Mouse (Mus musculus): ENCODE data around the gene Arel1. TPM values are rescaled to one million over a fixed set of nuclear protein-coding genes. Genes with fewer than 3 reads are reported as not detected.

The Arel1 gene
- polyA plus RNA-seq, 1 experiment from 2014 or later = 26.8 TPM

DNA sequence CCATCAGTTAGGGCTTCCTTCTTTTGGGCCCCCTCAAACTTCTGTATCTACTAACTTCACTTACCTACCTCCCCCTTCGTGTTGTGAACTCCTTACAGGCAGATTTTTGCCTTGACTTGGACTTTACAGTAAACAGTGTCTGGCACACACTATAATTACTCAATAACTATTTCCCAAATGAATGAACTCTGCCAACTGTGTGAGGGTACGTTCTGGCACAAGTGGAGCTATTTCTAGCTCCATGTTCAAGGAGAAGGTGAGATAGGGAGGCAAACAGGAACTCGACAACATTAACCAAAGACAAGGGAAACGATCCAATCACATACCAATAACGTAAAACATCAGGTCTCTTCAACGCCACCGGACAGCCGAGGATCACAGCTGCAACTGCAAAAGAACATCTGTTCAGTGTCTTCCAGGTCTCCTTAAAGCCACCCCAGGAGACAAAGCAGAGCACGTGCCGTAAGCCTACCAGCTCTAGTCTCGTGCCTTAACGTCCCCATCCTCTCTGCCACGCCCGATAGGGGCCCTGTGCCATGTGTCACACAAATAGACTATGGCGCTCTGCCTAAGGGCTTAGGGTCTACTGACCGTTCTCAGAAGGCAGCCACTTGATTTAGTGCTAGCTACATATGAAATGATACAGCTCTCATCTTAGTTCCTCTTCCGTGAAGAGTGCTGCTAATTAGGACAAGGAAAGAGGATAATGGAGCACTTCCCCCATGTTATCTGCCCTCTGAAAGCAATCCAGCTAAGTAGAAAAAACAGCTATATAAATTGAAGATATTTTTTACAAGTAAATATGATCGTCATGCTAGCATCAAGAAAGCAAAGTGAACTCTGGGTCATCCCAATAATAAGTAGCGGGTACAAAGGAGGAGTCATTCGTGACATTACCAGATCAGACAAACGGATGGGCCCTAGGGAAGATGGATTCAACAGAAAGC is 27.4 kb downstream of the Arel1 start:
- ATAC-seq (ENCODE audit: insufficient read depth, low FRiP score, low TSS enrichment) = no peak
- no peaks in the 10 kb centered on the region for H3K27me3 ChIP-seq (ENCODE audit: control insufficient read depth, insufficient read depth, low read length)
- WGBS = 91% methylated on average over 21 of the region's 21 CpGs
- H3K9ac ChIP-seq (ENCODE audit: low read length) = no peak overlapping the region
- H3K4me2 ChIP-seq (ENCODE audit: low read depth) = no peak overlapping the region
- no peaks in the 10 kb centered on the region for H3K4me1 ChIP-seq (ENCODE audit: control insufficient read depth, insufficient read depth, low read length)
- no peak overlapping the region for H3K4me3 ChIP-seq (ENCODE audit: low read depth, low read length)
- H3K36me3 ChIP-seq (ENCODE audit: control insufficient read depth, insufficient read depth, low read length) = peaks cover 5% of the 10 kb centered on the region; the same call in 1 of the 2 replicates
- no peak for DNase-seq (ENCODE audit: low spot score)
- no peaks in the 10 kb centered on the region for H3K9me3 ChIP-seq (ENCODE audit: control insufficient read depth, low read length)
- H3K27ac ChIP-seq (ENCODE audit: low read depth, low read length) = no peak overlapping the region

DNA sequence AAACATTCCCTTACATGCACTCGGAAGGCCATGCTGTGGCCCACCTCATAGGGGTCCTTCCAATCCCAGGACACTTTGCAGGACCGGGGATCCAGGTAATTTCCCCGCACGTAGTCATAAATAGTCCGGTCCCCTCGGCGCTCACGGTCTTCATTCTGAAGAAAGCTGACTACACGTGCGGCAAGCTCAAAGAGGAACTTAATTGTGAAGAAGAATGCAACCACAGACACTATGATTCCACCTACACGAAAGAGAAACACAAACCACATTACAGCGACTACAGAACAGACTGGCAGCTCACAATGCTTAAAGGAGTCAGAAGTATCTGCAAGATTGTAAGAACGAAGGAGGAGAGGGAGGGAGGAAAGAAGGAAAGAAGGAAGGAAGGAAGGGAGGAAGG is 29.0 kb downstream of the Arel1 start:
- ATAC-seq (ENCODE audit: insufficient read depth, low FRiP score, low TSS enrichment) (no peak), DNase-seq (ENCODE audit: low spot score) (no peak)
- Histone ChIP-seq H3K4me3 (ENCODE audit: low read depth, low read length) (no peak overlapping the region), H3K9ac (ENCODE audit: low read length) (no peak overlapping the region), H3K4me2 (ENCODE audit: low read depth) (no peak overlapping the region), H3K4me1 (ENCODE audit: control insufficient read depth, insufficient read depth, low read length) (no peaks in the 10 kb centered on the region), H3K27ac (ENCODE audit: low read depth, low read length) (no peak overlapping the region), H3K9me3 (ENCODE audit: control insufficient read depth, low read length) (no peaks in the 10 kb centered on the region), H3K27me3 (ENCODE audit: control insufficient read depth, insufficient read depth, low read length) (no peaks in the 10 kb centered on the region), H3K36me3 (ENCODE audit: control insufficient read depth, insufficient read depth, low read length) (peaks cover 5% of the 10 kb centered on the region; the same call in 1 of the 2 replicates)
- 94% methylated on average over 13 of the region's 13 CpGs for WGBS

DNA sequence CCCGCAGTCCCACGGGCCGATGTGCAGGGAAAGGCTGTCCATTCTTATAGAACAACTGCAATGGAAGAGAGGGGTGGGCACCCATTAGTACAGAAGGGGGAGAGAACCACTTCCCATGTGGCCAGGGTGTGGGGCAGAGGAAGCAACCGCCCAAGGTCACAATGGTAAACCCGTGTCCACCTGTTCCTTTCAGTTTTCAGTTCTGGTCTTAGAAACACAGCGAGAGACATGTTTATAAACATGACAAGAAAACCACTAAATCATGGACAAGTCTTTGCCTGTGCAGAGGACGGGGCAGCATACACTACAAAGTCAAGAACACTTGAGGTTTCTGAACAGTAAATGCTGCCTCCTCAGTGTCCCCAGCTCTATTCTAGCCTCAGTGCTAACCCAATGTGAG is 30.4 kb downstream of the Arel1 start:
- peaks cover 5% of the 10 kb centered on the region; the same call in 1 of the 2 replicates for H3K36me3 ChIP-seq (ENCODE audit: control insufficient read depth, insufficient read depth, low read length)
- no peaks in the 10 kb centered on the region for H3K27me3 ChIP-seq (ENCODE audit: control insufficient read depth, insufficient read depth, low read length)
- ATAC-seq (ENCODE audit: insufficient read depth, low FRiP score, low TSS enrichment) = no peak
- no peak for DNase-seq (ENCODE audit: low spot score)
- no peak overlapping the region for H3K4me3 ChIP-seq (ENCODE audit: low read depth, low read length)
- WGBS = 95% methylated on average over 7 of the region's 7 CpGs
- H3K9me3 ChIP-seq (ENCODE audit: control insufficient read depth, low read length) = no peaks in the 10 kb centered on the region
- no peak overlapping the region for H3K27ac ChIP-seq (ENCODE audit: low read depth, low read length)
- H3K4me2 ChIP-seq (ENCODE audit: low read depth) = no peak overlapping the region
- no peak overlapping the region for H3K9ac ChIP-seq (ENCODE audit: low read length)
- H3K4me1 ChIP-seq (ENCODE audit: control insufficient read depth, insufficient read depth, low read length) = no peaks in the 10 kb centered on the region

DNA sequence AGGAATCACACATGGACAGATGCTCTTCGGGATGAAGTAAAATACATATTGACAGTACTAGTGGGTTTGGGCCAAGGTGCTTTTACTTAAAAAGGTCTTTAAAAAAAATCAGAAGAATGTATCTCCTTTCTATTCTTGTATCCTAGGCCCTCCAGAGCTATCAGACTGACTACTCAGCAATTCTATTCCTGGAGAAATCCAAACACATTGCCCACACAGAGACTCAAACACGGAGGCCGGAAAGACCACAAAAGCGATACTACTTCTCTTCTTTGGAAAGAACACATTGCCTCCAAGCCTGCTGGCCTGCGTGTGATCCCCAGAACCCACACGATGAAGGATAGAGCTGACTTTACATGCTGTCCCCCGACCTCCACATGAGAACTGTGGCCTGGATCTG is 31.6 kb downstream of the Arel1 start:
- WGBS = 91% methylated on average over 7 of the region's 7 CpGs
- H3K27me3 ChIP-seq (ENCODE audit: control insufficient read depth, insufficient read depth, low read length) = no peaks in the 10 kb centered on the region
- no peak overlapping the region for H3K4me2 ChIP-seq (ENCODE audit: low read depth)
- no peaks in the 10 kb centered on the region for H3K4me1 ChIP-seq (ENCODE audit: control insufficient read depth, insufficient read depth, low read length)
- H3K4me3 ChIP-seq (ENCODE audit: low read depth, low read length) = no peak overlapping the region
- no peak overlapping the region for H3K9ac ChIP-seq (ENCODE audit: low read length)
- no peaks in the 10 kb centered on the region for H3K9me3 ChIP-seq (ENCODE audit: control insufficient read depth, low read length)
- H3K36me3 ChIP-seq (ENCODE audit: control insufficient read depth, insufficient read depth, low read length) = peaks cover 7% of the 10 kb centered on the region; the same call in 1 of the 2 replicates
- DNase-seq (ENCODE audit: low spot score) (no peak), ATAC-seq (ENCODE audit: insufficient read depth, low FRiP score, low TSS enrichment) (no peak)
- H3K27ac ChIP-seq (ENCODE audit: low read depth, low read length) = no peak overlapping the region

DNA sequence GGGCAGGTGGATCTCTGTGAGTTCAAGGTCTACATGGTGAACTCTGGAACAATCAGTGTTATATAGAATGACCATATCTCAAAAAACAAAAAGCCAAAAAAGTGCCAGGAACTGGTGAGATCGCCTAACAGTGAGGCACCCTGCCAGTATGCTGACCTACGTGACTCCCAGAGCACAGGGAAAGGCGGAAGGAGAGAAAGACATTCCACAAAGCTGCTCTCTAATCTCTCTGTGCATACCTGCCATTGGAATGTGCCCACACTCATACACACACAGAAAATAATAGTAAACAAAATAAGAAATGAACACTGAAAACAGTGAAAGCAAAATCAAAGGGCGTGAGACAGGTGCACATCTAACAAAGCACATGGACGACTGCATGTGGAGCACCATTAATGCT is 35.4 kb downstream of the Arel1 start:
- Histone ChIP-seq H3K4me1 (ENCODE audit: control insufficient read depth, insufficient read depth, low read length) (no peaks in the 10 kb centered on the region), H3K4me3 (ENCODE audit: low read depth, low read length) (no peak overlapping the region), H3K9me3 (ENCODE audit: control insufficient read depth, low read length) (no peaks in the 10 kb centered on the region), H3K27me3 (ENCODE audit: control insufficient read depth, insufficient read depth, low read length) (no peaks in the 10 kb centered on the region), H3K4me2 (ENCODE audit: low read depth) (no peak overlapping the region), H3K9ac (ENCODE audit: low read length) (no peak overlapping the region), H3K36me3 (ENCODE audit: control insufficient read depth, insufficient read depth, low read length) (peaks cover 4% of the 10 kb centered on the region; the same call in 1 of the 2 replicates), H3K27ac (ENCODE audit: low read depth, low read length) (no peak overlapping the region)
- 90% methylated on average over 5 of the region's 5 CpGs for WGBS
- DNase-seq (ENCODE audit: low spot score) (no peak), ATAC-seq (ENCODE audit: insufficient read depth, low FRiP score, low TSS enrichment) (no peak)

DNA sequence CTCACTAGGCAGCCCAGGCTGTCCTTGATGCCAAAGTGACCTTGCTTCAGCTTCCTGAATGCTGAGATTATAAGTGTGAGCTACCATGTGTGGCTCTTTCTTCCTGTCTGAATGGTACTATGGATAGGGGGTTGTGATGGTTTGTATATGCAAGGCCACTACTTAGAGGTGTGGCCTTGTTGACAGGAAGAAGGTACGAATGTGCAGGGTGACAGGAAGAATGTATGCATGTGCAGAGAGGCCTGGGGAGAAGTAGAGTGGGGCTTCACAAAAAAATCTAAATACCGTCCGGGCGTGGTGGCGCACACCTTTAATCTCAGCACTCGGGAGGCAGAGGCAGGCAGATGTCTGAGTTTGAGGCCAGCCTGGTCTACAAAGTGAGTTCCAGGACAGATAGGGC is 38.5 kb downstream of the Arel1 start:
- no peak overlapping the region for H3K27ac ChIP-seq (ENCODE audit: low read depth, low read length)
- H3K27me3 ChIP-seq (ENCODE audit: control insufficient read depth, insufficient read depth, low read length) = no peaks in the 10 kb centered on the region
- ATAC-seq (ENCODE audit: insufficient read depth, low FRiP score, low TSS enrichment) (no peak), DNase-seq (ENCODE audit: low spot score) (no peak)
- H3K9me3 ChIP-seq (ENCODE audit: control insufficient read depth, low read length) = no peaks in the 10 kb centered on the region
- H3K4me2 ChIP-seq (ENCODE audit: low read depth) = no peak overlapping the region
- WGBS = 96% methylated on average over 6 of the region's 6 CpGs
- no peak overlapping the region for H3K9ac ChIP-seq (ENCODE audit: low read length)
- H3K4me1 ChIP-seq (ENCODE audit: control insufficient read depth, insufficient read depth, low read length) = no peaks in the 10 kb centered on the region
- H3K36me3 ChIP-seq (ENCODE audit: control insufficient read depth, insufficient read depth, low read length) = peaks cover 2% of the 10 kb centered on the region
- no peak overlapping the region for H3K4me3 ChIP-seq (ENCODE audit: low read depth, low read length)

DNA sequence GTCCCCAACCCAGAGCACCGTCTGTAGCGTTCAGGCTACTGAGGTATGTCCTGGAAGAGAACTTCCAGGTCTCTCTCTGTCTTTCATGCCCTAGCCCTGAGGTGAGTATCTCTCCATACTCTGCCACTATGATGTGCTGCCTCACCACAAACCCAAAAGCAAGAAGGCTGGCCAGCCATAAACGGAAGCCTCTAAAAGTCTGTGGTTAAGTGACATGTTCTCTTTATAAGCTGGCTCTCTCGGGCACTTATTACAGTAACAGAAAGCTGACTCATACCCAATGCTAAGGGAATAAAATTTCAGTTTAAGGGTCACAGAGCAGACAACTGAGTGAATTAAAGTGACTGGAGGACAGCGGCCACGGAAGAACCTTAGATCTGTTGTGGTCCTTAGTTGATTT is 44.2 kb downstream of the Arel1 start:
- no peaks in the 10 kb centered on the region for H3K4me1 ChIP-seq (ENCODE audit: control insufficient read depth, insufficient read depth, low read length)
- H3K36me3 ChIP-seq (ENCODE audit: control insufficient read depth, insufficient read depth, low read length) = no peaks in the 10 kb centered on the region; the same call in 1 of the 2 replicates
- H3K4me2 ChIP-seq (ENCODE audit: low read depth) = no peak overlapping the region
- H3K9ac ChIP-seq (ENCODE audit: low read length) = no peak overlapping the region
- no peaks in the 10 kb centered on the region for H3K27me3 ChIP-seq (ENCODE audit: control insufficient read depth, insufficient read depth, low read length)
- H3K4me3 ChIP-seq (ENCODE audit: low read depth, low read length) = no peak overlapping the region
- no peak for DNase-seq (ENCODE audit: low spot score)
- H3K9me3 ChIP-seq (ENCODE audit: control insufficient read depth, low read length) = no peaks in the 10 kb centered on the region
- H3K27ac ChIP-seq (ENCODE audit: low read depth, low read length) = no peak overlapping the region
- no peak for ATAC-seq (ENCODE audit: insufficient read depth, low FRiP score, low TSS enrichment)
- WGBS = 95% methylated on average over 6 of the region's 6 CpGs

DNA sequence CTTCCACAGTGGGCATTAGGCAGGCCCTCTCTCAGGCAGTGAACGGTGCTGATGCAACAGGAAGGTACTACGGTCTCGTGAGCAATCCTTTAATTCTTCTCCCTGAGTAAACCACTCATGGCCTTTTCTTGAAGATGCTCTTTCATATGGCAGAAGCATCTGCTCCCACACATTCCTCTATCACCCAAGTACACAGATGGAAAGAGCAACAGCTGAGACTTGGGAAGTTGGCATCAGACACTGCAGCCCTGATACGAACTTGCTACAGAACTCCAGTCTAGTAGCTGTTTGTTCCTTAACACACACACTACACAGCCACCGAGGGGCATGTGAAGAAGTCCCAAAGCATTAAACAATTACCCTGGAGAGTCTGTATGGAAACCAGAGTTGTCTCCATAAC is 46.4 kb downstream of the Arel1 start:
- DNase-seq (ENCODE audit: low spot score) (peak; percentile 5), ATAC-seq (ENCODE audit: insufficient read depth, low FRiP score, low TSS enrichment) (no peak)
- Histone ChIP-seq H3K9ac (ENCODE audit: low read length) (no peak overlapping the region), H3K27ac (ENCODE audit: low read depth, low read length) (no peak overlapping the region), H3K4me2 (ENCODE audit: low read depth) (no peak overlapping the region), H3K9me3 (ENCODE audit: control insufficient read depth, low read length) (no peaks in the 10 kb centered on the region), H3K36me3 (ENCODE audit: control insufficient read depth, insufficient read depth, low read length) (peaks cover 4% of the 10 kb centered on the region), H3K4me3 (ENCODE audit: low read depth, low read length) (no peak overlapping the region), H3K27me3 (ENCODE audit: control insufficient read depth, insufficient read depth, low read length) (no peaks in the 10 kb centered on the region), H3K4me1 (ENCODE audit: control insufficient read depth, insufficient read depth, low read length) (no peaks in the 10 kb centered on the region)
- WGBS = 94% methylated on average over 5 of the region's 5 CpGs

DNA sequence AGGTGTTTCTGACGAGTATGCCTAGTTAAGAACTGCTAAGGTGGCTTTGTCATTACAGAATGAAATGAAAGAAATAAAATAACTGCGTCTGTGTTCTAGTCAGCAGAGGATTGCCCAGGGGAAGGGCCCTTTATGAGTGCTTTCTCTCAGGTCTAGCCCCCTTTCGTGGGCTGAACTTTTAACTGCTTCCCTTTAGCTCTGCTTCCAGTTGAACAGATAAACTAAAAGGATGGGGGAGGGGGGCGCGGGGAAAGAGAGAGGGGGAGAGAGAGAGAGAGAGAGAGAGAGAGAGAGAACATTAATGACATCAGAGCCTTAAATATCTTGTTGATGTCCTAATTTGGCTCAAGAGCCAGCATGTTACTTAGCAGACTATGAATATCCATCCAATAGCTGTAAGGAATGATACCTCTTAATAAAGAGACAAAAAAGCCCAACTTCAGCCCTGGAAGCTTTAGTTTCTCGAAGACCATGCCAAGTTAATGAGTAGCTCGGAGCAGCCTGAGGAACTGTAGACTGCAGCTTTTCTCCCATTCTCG is 48.8 kb downstream of the Arel1 start:
- no peak overlapping the region for H3K4me2 ChIP-seq (ENCODE audit: low read depth)
- no peak overlapping the region for H3K27ac ChIP-seq (ENCODE audit: low read depth, low read length)
- H3K27me3 ChIP-seq (ENCODE audit: control insufficient read depth, insufficient read depth, low read length) = no peaks in the 10 kb centered on the region
- no peak overlapping the region for H3K4me3 ChIP-seq (ENCODE audit: low read depth, low read length)
- no peak overlapping the region for H3K9ac ChIP-seq (ENCODE audit: low read length)
- DNase-seq (ENCODE audit: low spot score) (peak; percentile 13), ATAC-seq (ENCODE audit: insufficient read depth, low FRiP score, low TSS enrichment) (no peak)
- H3K36me3 ChIP-seq (ENCODE audit: control insufficient read depth, insufficient read depth, low read length) = peaks cover 4% of the 10 kb centered on the region
- 49% methylated on average over 8 of the region's 8 CpGs for WGBS
- no peaks in the 10 kb centered on the region for H3K4me1 ChIP-seq (ENCODE audit: control insufficient read depth, insufficient read depth, low read length)
- no peaks in the 10 kb centered on the region for H3K9me3 ChIP-seq (ENCODE audit: control insufficient read depth, low read length)
